Mouse (Mus musculus): ENCODE measurements at regions not wholly inside any gene's neighbourhood (a gene's known extent, or its start where the extent isn't known, plus 50 kb on each side); places are given as distances from the start of the nearest gene placed in this dataset.

DNA sequence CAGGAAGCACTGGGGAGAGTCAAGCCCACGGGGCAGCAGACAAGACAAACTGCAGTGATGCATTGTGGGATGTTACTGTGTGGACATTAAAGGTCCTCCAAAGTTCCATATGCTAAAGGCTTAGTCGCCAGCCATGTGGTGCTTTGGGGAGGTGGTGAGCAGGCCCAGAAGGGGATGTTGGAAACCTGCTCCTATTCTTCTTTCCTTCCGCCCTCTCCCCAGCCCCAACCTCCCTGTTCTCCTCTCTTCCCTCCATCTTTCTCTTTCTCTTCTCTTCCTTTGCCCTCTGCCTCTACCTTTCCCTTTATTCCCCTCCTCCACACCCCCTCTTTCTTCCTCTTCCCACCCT, 468.3 kb upstream of the Mctp2 start:
- no peak for TF ChIP-seq CTCF (IDR thresholded peaks at IDR 0.05; ENCODE audit: borderline replicate concordance, extremely low read depth, insufficient read depth, insufficient read length)
- TF ChIP-seq POLR2A (IDR thresholded peaks at IDR 0.05; ENCODE audit: borderline replicate concordance, extremely low read depth, insufficient read depth, insufficient read length, poor library complexity, severe bottlenecking) = no peak

Data from brain, embryonic 14.5 days (tissue).